Mouse (Mus musculus): ENCODE results near the gene Gm2035.
"Not testable (repeated sequence)": the region's sequence is repeated elsewhere in the genome, so short reads cannot be mapped to it uniquely, and the experiment has no call there.

Gene Gm2035

DNA sequence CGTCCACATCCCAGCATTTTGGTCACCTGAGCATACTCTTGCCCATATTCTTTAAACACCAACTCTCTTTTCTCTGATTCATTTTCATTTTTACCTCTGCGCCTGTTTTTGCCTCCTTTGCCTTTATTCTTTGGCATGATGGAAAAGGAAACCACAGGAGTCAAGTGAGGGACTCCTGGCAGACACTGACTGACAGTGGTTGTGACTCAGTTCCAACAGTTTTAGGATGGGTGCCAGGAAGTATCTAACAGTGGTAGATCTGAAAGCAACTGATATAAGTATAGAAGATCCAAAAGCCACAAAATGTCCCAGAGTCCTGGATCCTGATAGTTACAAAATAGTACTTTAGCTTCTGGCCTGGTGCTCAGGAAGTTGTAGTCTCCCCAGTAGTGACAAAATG is at the start of gene Gm2035:
Gm2035 (minus strand) TSS at position 137 of the 400 bp plus-strand sequence.
- not testable (repeated sequence) for DNase-seq (ENCODE audit: low spot score in 2 of 2)

DNA sequence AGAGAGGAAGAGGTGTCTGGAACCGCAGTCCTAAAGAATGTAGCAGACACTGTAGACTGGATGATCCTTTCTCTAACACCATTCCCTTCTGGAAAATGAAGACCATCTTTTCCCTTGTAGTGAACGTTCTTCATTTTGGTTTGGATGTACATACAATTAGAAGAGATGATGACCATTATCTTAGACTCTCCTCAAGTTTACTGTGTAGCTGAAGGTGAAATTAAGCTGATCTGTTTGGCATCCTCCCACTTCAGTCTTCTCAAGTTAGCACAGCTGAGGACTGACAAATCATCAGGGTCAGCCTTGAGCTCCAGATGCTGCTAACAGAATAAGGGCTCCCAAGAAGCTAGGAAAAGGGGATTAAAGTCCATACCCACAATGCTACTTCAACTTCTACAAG is 34.1 kb upstream of the Gm2035 start, which contains the start of gene Gm2042:
Gm2042 (plus strand) TSS at position 301 of the 400 bp plus-strand sequence.
- DNase-seq (ENCODE audit: low spot score in 2 of 2), result not testable (repeated sequence)

DNA sequence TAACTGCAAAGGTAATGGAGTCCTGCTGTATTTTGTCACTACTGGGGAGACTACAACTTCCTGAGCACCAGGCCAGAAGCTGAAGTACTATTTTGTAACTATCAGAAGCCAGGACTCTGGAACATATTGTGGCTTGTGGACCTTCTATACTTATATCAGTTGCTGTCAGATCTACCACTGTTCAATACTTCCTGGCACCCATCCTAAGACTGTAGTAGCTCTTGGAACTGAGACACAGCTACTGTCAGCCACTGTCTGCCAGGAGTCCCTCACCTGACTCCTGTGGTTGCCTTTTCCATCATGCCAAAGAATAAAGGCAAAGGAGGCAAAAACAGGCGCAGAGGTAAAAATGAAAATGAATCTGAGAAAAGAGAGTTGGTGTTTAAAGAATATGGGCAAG is 24.6 kb downstream of the Gm2035 start, which contains the start of gene Gm2022:
Gm2022 (plus strand) TSS at position 301 of the 400 bp plus-strand sequence.
- DNase-seq (ENCODE audit: low spot score in 2 of 2), result not testable (repeated sequence)

DNA sequence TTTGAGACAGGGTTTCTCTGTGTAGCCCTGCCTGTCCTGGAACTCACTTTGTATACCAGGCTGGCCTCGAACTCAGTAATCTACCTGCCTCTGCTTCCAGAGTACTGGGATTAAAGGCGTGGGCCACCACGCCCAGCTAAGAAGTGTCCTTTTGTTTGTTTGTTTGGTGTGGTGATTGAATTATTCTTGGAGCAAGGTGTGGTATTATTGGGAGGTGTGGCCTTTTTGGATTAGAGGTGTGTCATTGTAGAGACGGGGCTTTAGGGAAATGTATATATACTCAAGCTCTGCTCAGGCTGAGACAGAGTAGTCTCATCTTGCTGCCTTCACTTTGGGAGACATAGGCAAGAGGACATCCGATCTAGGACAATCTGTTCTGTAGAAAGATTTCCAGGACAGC is 45.9 kb downstream of the Gm2035 start, which contains the start of gene Gm2016:
Gm2016 (plus strand) TSS at position 301 of the 400 bp plus-strand sequence.
- DNase-seq (ENCODE audit: low spot score in 2 of 2), result not testable (repeated sequence)

Data from cerebellum, postnatal 4 days (tissue).